Mouse (Mus musculus) heart, embryonic 16.5 days (tissue): ENCODE data around the gene Ugt1a6a. TPM values are rescaled to one million over a fixed set of nuclear protein-coding genes. Genes with fewer than 3 reads are reported as not detected.

Experiments
- ATAC-seq: fragments of 200-750 bp; cut with Nextera tagmentation; replicated peaks from 2 replicates; pipeline ENCODE4 v1.8.0; 2017; ENCODE audit warnings: moderate number of reproducible peaks; ENCODE audit not compliant: insufficient read depth, low FRiP score; ENCODE audit errors: extremely low read depth
- H3K27ac ChIP-seq: fragments of 300-500 bp; sonication (generic); 2 replicates; pipeline ENCODE4 v1.5.1; 2014; ENCODE audit warnings: mild to moderate bottlenecking, low read length, control low read depth, moderate library complexity
- H3K27me3 ChIP-seq: fragments of 300-500 bp; sonication (generic); 2 replicates; pipeline ENCODE4 v1.6.1; 2014; ENCODE audit warnings: low read length, mixed read lengths; ENCODE audit not compliant: control insufficient read depth, insufficient read depth
- H3K36me3 ChIP-seq: fragments of 300-500 bp; sonication (generic); 2 replicates; pipeline ENCODE4 v1.6.1; 2014; ENCODE audit not compliant: control insufficient read depth, insufficient read depth
- H3K4me1 ChIP-seq: fragments of 300-500 bp; sonication (generic); 2 replicates; pipeline ENCODE4 v1.6.1; 2014; ENCODE audit warnings: low read length, mixed read lengths; ENCODE audit not compliant: control insufficient read depth, insufficient read depth
- H3K4me2 ChIP-seq: fragments of 300-500 bp; sonication (generic); 2 replicates; pipeline ENCODE4 v1.6.1; 2014; ENCODE audit warnings: low read depth, mild to moderate bottlenecking, control low read depth, low read length
- H3K4me3 ChIP-seq: fragments of 300-500 bp; sonication (generic); 2 replicates; pipeline ENCODE4 v1.5.1; 2014; ENCODE audit warnings: mild to moderate bottlenecking, control low read depth, low read length
- H3K9ac ChIP-seq: fragments of 300-500 bp; sonication (generic); 2 replicates; pipeline ENCODE4 v1.6.1; 2014; ENCODE audit warnings: low read length, control low read depth
- H3K9me3 ChIP-seq: fragments of 300-500 bp; sonication (generic); replicated peaks from 2 replicates; pipeline ENCODE4 v1.6.1; 2016; ENCODE audit warnings: low read length; ENCODE audit not compliant: control insufficient read depth
- WGBS: fragments of 180-500 bp; shearing (Covaris S2); extraction: QIAGEN DNeasy Blood & Tissue Kit; methylation state at CpG from one replicate; pipeline ENCODE4 v1.1.7; 2014; 5-methylcytosine and 5-hydroxymethylcytosine counted together
- polyA plus RNA-seq: library from polyadenylated mRNA; unstranded; fragments of >200 nt; fragmentation: Nextera tagmentation; extraction: Ambion mirVana; gene quantifications from 2 replicates; pipeline ENCODE4 v1.2.1, GENCODE M21; 2015

Gene Ugt1a6a
- polyA plus RNA-seq, 1 experiment from 2014 or later, result 0.83 TPM

- Histone ChIP-seq H3K9ac (no peak overlapping the region), H3K4me1 (no peaks in the 10 kb centered on the region), H3K4me3 (no peak overlapping the region), H3K4me2 (no peak overlapping the region), H3K27ac (no peak overlapping the region), H3K9me3 (peaks cover 79% of the 10 kb centered on the region), H3K27me3 (no peaks in the 10 kb centered on the region), H3K36me3 (no peaks in the 10 kb centered on the region)
- no peak for ATAC-seq
- WGBS, result 65% methylated on average over 7 of the region's 7 CpGs
These were observed 93.5 kb downstream of the Ugt1a6a start for GRCm38 (mm10) chr1:88228121-88228520.

GRCm38 (mm10) chr1:88229566-88229965 lies 95.0 kb downstream of the Ugt1a6a start:
- Histone ChIP-seq H3K4me1 (no peaks in the 10 kb centered on the region), H3K27me3 (no peaks in the 10 kb centered on the region), H3K4me2 (no peak overlapping the region), H3K27ac (no peak overlapping the region), H3K9me3 (peaks cover 92% of the 10 kb centered on the region), H3K36me3 (no peaks in the 10 kb centered on the region), H3K4me3 (no peak overlapping the region), H3K9ac (no peak overlapping the region)
- ATAC-seq, result no peak
- 67% methylated on average over 3 of the region's 3 CpGs for whole genome bisulfite sequencing

- no peak for ATAC-seq
- H3K4me3 ChIP-seq, result no peak overlapping the region
- no peak overlapping the region for H3K9ac ChIP-seq
- H3K36me3 ChIP-seq, result no peaks in the 10 kb centered on the region
- no peaks in the 10 kb centered on the region for H3K4me1 ChIP-seq
- no peak overlapping the region for H3K27ac ChIP-seq
- 76% methylated on average over 5 of the region's 5 CpGs for WGBS
- H3K27me3 ChIP-seq, result no peaks in the 10 kb centered on the region
- peaks cover 95% of the 10 kb centered on the region for H3K9me3 ChIP-seq
- H3K4me2 ChIP-seq, result no peak overlapping the region
These were observed 95.4 kb downstream of the Ugt1a6a start for GRCm38 (mm10) chr1:88229986-88230385.

GRCm38 (mm10) chr1:88230421-88230820 lies 95.8 kb downstream of the Ugt1a6a start:
- H3K4me1 ChIP-seq, result no peaks in the 10 kb centered on the region
- no peaks in the 10 kb centered on the region for H3K36me3 ChIP-seq
- 70% methylated on average over 7 of the region's 7 CpGs for WGBS
- no peak overlapping the region for H3K4me2 ChIP-seq
- no peak for ATAC-seq
- H3K9ac ChIP-seq, result no peak overlapping the region
- H3K9me3 ChIP-seq, result peaks cover 98% of the 10 kb centered on the region
- H3K27me3 ChIP-seq, result no peaks in the 10 kb centered on the region
- H3K4me3 ChIP-seq, result no peak overlapping the region
- no peak overlapping the region for H3K27ac ChIP-seq

GRCm38 (mm10) chr1:88230981-88231802 lies 96.6 kb downstream of the Ugt1a6a start:
- Histone ChIP-seq H3K36me3 (no peaks in the 10 kb centered on the region), H3K4me2 (no peak overlapping the region), H3K27ac (no peak overlapping the region), H3K4me3 (no peak overlapping the region), H3K9me3 (peaks cover 92% of the 10 kb centered on the region), H3K27me3 (no peaks in the 10 kb centered on the region), H3K9ac (no peak overlapping the region), H3K4me1 (no peaks in the 10 kb centered on the region)
- 65% methylated on average over 6 of the region's 6 CpGs for WGBS
- no peak for ATAC-seq

GRCm38 (mm10) chr1:88231803-88232499 lies 97.3 kb downstream of the Ugt1a6a start:
- no peak for ATAC-seq
- 56% methylated on average over 7 of the region's 7 CpGs for WGBS
- H3K4me3 ChIP-seq, result no peak overlapping the region
- H3K27me3 ChIP-seq, result no peaks in the 10 kb centered on the region
- H3K27ac ChIP-seq, result no peak overlapping the region
- no peaks in the 10 kb centered on the region for H3K36me3 ChIP-seq
- no peak overlapping the region for H3K9ac ChIP-seq
- no peak overlapping the region for H3K4me2 ChIP-seq
- peaks cover 90% of the 10 kb centered on the region for H3K9me3 ChIP-seq
- H3K4me1 ChIP-seq, result no peaks in the 10 kb centered on the region

- H3K4me2 ChIP-seq, result no peak overlapping the region
These were observed 98.2 kb downstream of the Ugt1a6a start for GRCm38 (mm10) chr1:88232664-88233380.

GRCm38 (mm10) chr1:88233421-88234247 lies 99.0 kb downstream of the Ugt1a6a start:
- H3K9ac ChIP-seq, result no peak overlapping the region
- H3K27me3 ChIP-seq, result no peaks in the 10 kb centered on the region
- H3K4me3 ChIP-seq, result no peak overlapping the region
- H3K4me1 ChIP-seq, result no peaks in the 10 kb centered on the region
- ATAC-seq, result no peak
- no peaks in the 10 kb centered on the region for H3K36me3 ChIP-seq
- no peak overlapping the region for H3K4me2 ChIP-seq
- H3K27ac ChIP-seq, result no peak overlapping the region
- H3K9me3 ChIP-seq, result peaks cover 90% of the 10 kb centered on the region
- WGBS, result 60% methylated on average over 14 of the region's 14 CpGs

More at GRCm38 (mm10) chr1:88232664-88233380, 98.2 kb downstream of the Ugt1a6a start:
- 47% methylated on average over 3 of the region's 3 CpGs for WGBS
- H3K27me3 ChIP-seq, result no peaks in the 10 kb centered on the region
- H3K27ac ChIP-seq, result no peak overlapping the region
- H3K4me3 ChIP-seq, result no peak overlapping the region
- no peaks in the 10 kb centered on the region for H3K36me3 ChIP-seq
- H3K4me1 ChIP-seq, result no peaks in the 10 kb centered on the region
- H3K9me3 ChIP-seq, result peaks cover 90% of the 10 kb centered on the region
- ATAC-seq, result no peak
- no peak overlapping the region for H3K9ac ChIP-seq
